Mouse (Mus musculus) limb, embryonic 14.5 days (tissue): ENCODE measurements around the gene Ier5l. TPM values are rescaled to one million over a fixed set of nuclear protein-coding genes. Genes with fewer than 3 reads are reported as not detected.

Source experiments
- ATAC-seq: fragments of 200-750 bp; cut with Nextera tagmentation; 2 replicates; pipeline ENCODE4 v1.8.0; 2017; ENCODE audit warnings: low read depth, moderate number of reproducible peaks, moderate TSS enrichment; ENCODE audit not compliant: low FRiP score
- DNase-seq: peaks from one replicate; pipeline ENCODE4 v3.0.0-alpha.2; 2015; ENCODE audit warnings: low spot score
- H3K27ac ChIP-seq: fragments of 300-500 bp; sonication (generic); replicated peaks from 2 replicates; pipeline ENCODE4 v1.5.1; 2014; ENCODE audit warnings: low read depth, mild to moderate bottlenecking, low read length, moderate library complexity, mixed read lengths
- H3K27me3 ChIP-seq: fragments of 300-500 bp; sonication (generic); 2 replicates; pipeline ENCODE4 v1.6.1; 2014; ENCODE audit warnings: low read length, mixed read lengths; ENCODE audit not compliant: control insufficient read depth, insufficient read depth
- H3K36me3 ChIP-seq: fragments of 300-500 bp; sonication (generic); 2 replicates; pipeline ENCODE4 v1.6.1; 2014; ENCODE audit warnings: mild to moderate bottlenecking, low read length, moderate library complexity, mixed read lengths; ENCODE audit not compliant: control insufficient read depth, insufficient read depth
- H3K4me1 ChIP-seq: fragments of 300-500 bp; sonication (generic); 2 replicates; pipeline ENCODE4 v1.6.1; 2014; ENCODE audit warnings: antibody characterized with exemption, low read length, mixed read lengths; ENCODE audit not compliant: control insufficient read depth, insufficient read depth
- H3K4me2 ChIP-seq: fragments of 300-500 bp; sonication (generic); replicated peaks from 2 replicates; pipeline ENCODE4 v1.6.1; 2014; ENCODE audit warnings: low read depth, mild to moderate bottlenecking, low read length, moderate library complexity; ENCODE audit not compliant: severe bottlenecking
- H3K4me3 ChIP-seq: fragments of 300-500 bp; sonication (generic); replicated peaks from 2 replicates; pipeline ENCODE4 v1.5.1; 2014; ENCODE audit warnings: low read length
- H3K9ac ChIP-seq: fragments of 300-500 bp; sonication (generic); 2 replicates; pipeline ENCODE4 v1.6.1; 2014; ENCODE audit warnings: mild to moderate bottlenecking, low read depth, low read length, moderate library complexity; ENCODE audit not compliant: severe bottlenecking
- H3K9me3 ChIP-seq: fragments of 300-500 bp; sonication (generic); 2 replicates; pipeline ENCODE4 v1.6.1; 2016; ENCODE audit warnings: low read length; ENCODE audit not compliant: control insufficient read depth
- POLR2A ChIP-seq: fragments of 200-500 bp; IDR thresholded peaks from 2 replicates; pipeline ENCODE4 v1.8.0; 2012; ENCODE audit warnings: inconsistent platforms, mild to moderate bottlenecking, moderate library complexity, borderline replicate concordance; ENCODE audit not compliant: insufficient read depth, insufficient read length; ENCODE audit errors: extremely low read depth
- WGBS: fragments of 180-500 bp; shearing (Covaris S2); extraction: QIAGEN DNeasy Blood & Tissue Kit; methylation state at CpG from one replicate; pipeline ENCODE4 v1.1.7; 2014; 5-methylcytosine and 5-hydroxymethylcytosine counted together
- polyA plus RNA-seq, 2 experiments: library from polyadenylated mRNA; depleted of rRNA in 1 of 2; stranded (reverse) in 1 of 2; unstranded in 1 of 2; fragments of >200 nt; fragmentation: Nextera tagmentation in 1 of 2; extraction: Ambion mirVana in 1 of 2; gene quantifications; 2 replicates each; pipeline versions ENCODE4 v1.2.1 to v1.2.3; 2012 to 2014

The Ier5l gene
- polyA plus RNA-seq, 2 experiments: 3.9 to 31.0 TPM

GRCm38 (mm10) chr2:30436156-30436545, 37.9 kb downstream of the Ier5l start:
- Histone ChIP-seq H3K4me1 (peaks cover 18% of the 10 kb centered on the region), H3K27ac (no peak overlapping the region), H3K9ac (no peak overlapping the region), H3K9me3 (no peaks in the 10 kb centered on the region), H3K4me2 (no peak overlapping the region), H3K4me3 (no peak overlapping the region), H3K27me3 (no peaks in the 10 kb centered on the region), H3K36me3 (peaks cover 74% of the 10 kb centered on the region)
- 81% methylated on average over 5 of the region's 5 CpGs for whole genome bisulfite sequencing
- no peak for TF ChIP-seq POLR2A
- no peak for ATAC-seq
- DNase-seq: no peak

GRCm38 (mm10) chr2:30435326-30436155, 38.5 kb downstream of the Ier5l start:
- Histone ChIP-seq H3K9me3 (no peaks in the 10 kb centered on the region), H3K9ac (no peak overlapping the region), H3K4me2 (no peak overlapping the region), H3K4me1 (peaks cover 12% of the 10 kb centered on the region), H3K4me3 (no peak overlapping the region), H3K27me3 (no peaks in the 10 kb centered on the region), H3K36me3 (peaks cover 80% of the 10 kb centered on the region), H3K27ac (no peak overlapping the region)
- peak; percentile 62 for ATAC-seq
- WGBS: 50% methylated on average over 5 of the region's 5 CpGs
- TF ChIP-seq POLR2A: no peak
- DNase-seq: peak; percentile 80

- H3K36me3 ChIP-seq: peaks cover 80% of the 10 kb centered on the region
- H3K4me1 ChIP-seq: no peaks in the 10 kb centered on the region
- no peak overlapping the region for H3K4me3 ChIP-seq
- H3K27ac ChIP-seq: no peak overlapping the region
- no peaks in the 10 kb centered on the region for H3K9me3 ChIP-seq
- no peaks in the 10 kb centered on the region for H3K27me3 ChIP-seq
- DNase-seq (no peak), ATAC-seq (no peak)
- TF ChIP-seq POLR2A: no peak
- no peak overlapping the region for H3K9ac ChIP-seq
- H3K4me2 ChIP-seq: no peak overlapping the region
Observed at GRCm38 (mm10) chr2:30429156-30429555, 44.9 kb downstream of the Ier5l start.

Other genes with a start within 250 kb of the Ier5l start
- 18.8 and 26.3 TPM in 2 replicates for gene Lrrc8a, start 236.5 kb downstream of the Ier5l start, polyA plus RNA-seq (2012; rRNA removed)
- gene Lrrc8a, start 236.5 kb downstream of the Ier5l start, polyA plus RNA-seq (2014; fragmentation: Nextera tagmentation; extraction: Ambion mirVana): 47.2 and 53.8 TPM in 2 replicates
- gene Gm28035, start 233.7 kb downstream of the Ier5l start, polyA plus RNA-seq (2012; rRNA removed): 3.8 and 6.0 TPM in 2 replicates
- 0.11 and 0.23 TPM in 2 replicates for gene Gm28035, start 233.7 kb downstream of the Ier5l start, polyA plus RNA-seq (2014; fragmentation: Nextera tagmentation; extraction: Ambion mirVana)
- gene Phyhd1, start 208.0 kb downstream of the Ier5l start, polyA plus RNA-seq (2012; rRNA removed): 11.7 and 12.8 TPM in 2 replicates
- gene Phyhd1, start 208.0 kb downstream of the Ier5l start, polyA plus RNA-seq (2014; fragmentation: Nextera tagmentation; extraction: Ambion mirVana): 5.0 and 5.1 TPM in 2 replicates
- gene Gm28038, start 193.2 kb downstream of the Ier5l start, polyA plus RNA-seq (2012; rRNA removed): not detected in 2 replicates
- not detected in 2 replicates for gene Gm28038, start 193.2 kb downstream of the Ier5l start, polyA plus RNA-seq (2014; fragmentation: Nextera tagmentation; extraction: Ambion mirVana)
- gene Dolk, start 187.9 kb downstream of the Ier5l start, polyA plus RNA-seq (2012; rRNA removed): 13.8 and 19.0 TPM in 2 replicates
- 31.0 and 32.4 TPM in 2 replicates for gene Dolk, start 187.9 kb downstream of the Ier5l start, polyA plus RNA-seq (2014; fragmentation: Nextera tagmentation; extraction: Ambion mirVana)
- 55.6 and 73.6 TPM in 2 replicates for gene Nup188, start 187.8 kb downstream of the Ier5l start, polyA plus RNA-seq (2012; rRNA removed)
- 39.8 and 42.6 TPM in 2 replicates for gene Nup188, start 187.8 kb downstream of the Ier5l start, polyA plus RNA-seq (2014; fragmentation: Nextera tagmentation; extraction: Ambion mirVana)
- 122 and 167 TPM in 2 replicates for gene Sh3glb2, start 114.9 kb downstream of the Ier5l start, polyA plus RNA-seq (2012; rRNA removed)
- 64.8 and 70.1 TPM in 2 replicates for gene Sh3glb2, start 114.9 kb downstream of the Ier5l start, polyA plus RNA-seq (2014; fragmentation: Nextera tagmentation; extraction: Ambion mirVana)
- 28.9 and 37.3 TPM in 2 replicates for gene Miga2, start 110.0 kb downstream of the Ier5l start, polyA plus RNA-seq (2012; rRNA removed)
- gene Miga2, start 110.0 kb downstream of the Ier5l start, polyA plus RNA-seq (2014; fragmentation: Nextera tagmentation; extraction: Ambion mirVana): 20.5 and 21.7 TPM in 2 replicates
- 49.8 and 71.3 TPM in 2 replicates for gene Dolpp1, start 82.0 kb downstream of the Ier5l start, polyA plus RNA-seq (2012; rRNA removed)
- gene Dolpp1, start 82.0 kb downstream of the Ier5l start, polyA plus RNA-seq (2014; fragmentation: Nextera tagmentation; extraction: Ambion mirVana): 30.9 and 31.8 TPM in 2 replicates
- 25.0 and 31.0 TPM in 2 replicates for gene Crat, start 58.4 kb downstream of the Ier5l start, polyA plus RNA-seq (2012; rRNA removed)
- 33.4 and 36.1 TPM in 2 replicates for gene Crat, start 58.4 kb downstream of the Ier5l start, polyA plus RNA-seq (2014; fragmentation: Nextera tagmentation; extraction: Ambion mirVana)
- 142 and 168 TPM in 2 replicates for gene Ptpa, start 58.2 kb downstream of the Ier5l start, polyA plus RNA-seq (2012; rRNA removed)
- 74.5 and 87.6 TPM in 2 replicates for gene Ptpa, start 58.2 kb downstream of the Ier5l start, polyA plus RNA-seq (2014; fragmentation: Nextera tagmentation; extraction: Ambion mirVana)
- gene Cstad, start 120.8 kb upstream of the Ier5l start, polyA plus RNA-seq (2012; rRNA removed): 1.2 and 1.3 TPM in 2 replicates
- gene Cstad, start 120.8 kb upstream of the Ier5l start, polyA plus RNA-seq (2014; fragmentation: Nextera tagmentation; extraction: Ambion mirVana): 2.2 and 3.1 TPM in 2 replicates